Mouse (Mus musculus) left cerebral cortex, adult 11 months (tissue): Measurements from ENCODE around the gene Fbxw17.
A peak's percentile ranks its signal among the peaks of the same experiment; 100 is the strongest.
"Not testable (repeated sequence)": the region's sequence is repeated elsewhere in the genome, so short reads cannot be mapped to it uniquely, and the experiment has no call there.

Experiments
- DNase-seq: peaks from one replicate; pipeline ENCODE4 v3.0.0; 2022; ENCODE audit warnings: low spot score

Gene Fbxw17

GRCm38 (mm10) chr13:50417389-50418183 lies at the start of gene Fbxw17:
Fbxw17 (plus strand) TSS chr13:50417864.
- peak; percentile 66 for DNase-seq

GRCm38 (mm10) chr13:50372934-50373705 lies 44.5 kb upstream of the Fbxw17 start:
- not testable (repeated sequence) for DNase-seq

- DNase-seq, result not testable (repeated sequence)
These were observed 28.5 kb upstream of the Fbxw17 start for GRCm38 (mm10) chr13:50389146-50389545.

GRCm38 (mm10) chr13:50418421-50418820 lies 757 bp downstream of the Fbxw17 start:
- no peak for DNase-seq

GRCm38 (mm10) chr13:50423625-50424209 lies 6.1 kb downstream of the Fbxw17 start:
- DNase-seq, result no peak

GRCm38 (mm10) chr13:50424517-50424916 lies 6.9 kb downstream of the Fbxw17 start:
- no peak for DNase-seq

GRCm38 (mm10) chr13:50426686-50427085 lies 9.0 kb downstream of the Fbxw17 start:
- no peak for DNase-seq

GRCm38 (mm10) chr13:50443812-50444211 lies 26.1 kb downstream of the Fbxw17 start, which contains the start of gene Gm47429:
Gm47429 (minus strand) TSS chr13:50443912.
- no peak for DNase-seq

- DNase-seq, result no peak
These were observed 27.6 kb downstream of the Fbxw17 start for GRCm38 (mm10) chr13:50445261-50445660.

- not testable (repeated sequence) for DNase-seq
These were observed 34.6 kb downstream of the Fbxw17 start for GRCm38 (mm10) chr13:50452266-50452665.

- no peak for DNase-seq
These were observed 35.8 kb downstream of the Fbxw17 start for GRCm38 (mm10) chr13:50453426-50453825.

- DNase-seq, result not testable (repeated sequence)
These were observed 42.8 kb downstream of the Fbxw17 start for GRCm38 (mm10) chr13:50460433-50460832.

GRCm38 (mm10) chr13:50464621-50465562 lies 47.2 kb downstream of the Fbxw17 start:
- no peak for DNase-seq

- no peak for DNase-seq
These were observed 49.3 kb downstream of the Fbxw17 start, which contains the start of gene Nutm2 for GRCm38 (mm10) chr13:50467007-50467406. Nutm2 (plus strand) TSS chr13:50467307.
